ENCODE assay signal across 14 mouse cellular contexts in the genomic region with DNA sequence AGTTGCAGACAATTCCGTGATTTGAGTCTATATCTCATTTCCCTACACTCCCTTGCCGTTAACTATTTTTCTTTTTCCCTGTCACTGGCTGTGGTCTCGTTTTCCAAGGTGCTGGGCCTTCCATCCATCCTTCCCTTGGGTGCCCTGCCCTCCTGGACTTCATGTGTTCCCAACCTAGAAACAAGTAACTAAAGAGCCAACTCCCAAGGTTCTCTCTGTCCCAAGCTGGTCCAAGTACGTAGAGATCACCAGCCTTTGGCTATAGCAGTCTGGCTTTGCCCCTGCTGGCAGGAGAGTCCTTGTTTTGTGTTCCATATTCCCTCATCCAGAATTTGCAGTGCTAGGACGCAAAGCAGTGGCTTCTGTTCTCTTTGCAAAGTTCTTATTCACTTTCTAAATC.
DNase-seq lines count a peak whose midpoint lies in the region; ATAC-seq and TF ChIP-seq lines count a peak whose summit lies in the region.
"Had no signal": no experiment of that assay in that cellular context is flagged by ENCODE, and none has a peak within 500 bp of the region (broad histone marks: within the 10 kb centered on the region; RNA-seq: fewer than 3 reads in every experiment).

No protein-coding gene starts in this region.

- no peaks in the 10 kb centered on the region for H3K27me3 ChIP-seq in forebrain, embryonic 12.5 days
- H3K27me3 ChIP-seq in forebrain, postnatal 0 days (ENCODE audit: insufficient read depth, low read length), result no peaks in the 10 kb centered on the region
- no peaks in the 10 kb centered on the region for H3K27me3 ChIP-seq in midbrain, embryonic 10.5 days (ENCODE audit: low read depth, poor library complexity, severe bottlenecking)
- no peaks in the 10 kb centered on the region for H3K27me3 ChIP-seq in midbrain, postnatal 0 days (ENCODE audit: insufficient read depth, low read length)
- H3K27me3 ChIP-seq in midbrain, embryonic 16.5 days (ENCODE audit: control insufficient read depth, insufficient read depth, low read depth, low read length), result no peaks in the 10 kb centered on the region
- H3K27me3 ChIP-seq: embryonic facial prominence, embryonic 12.5 days; limb, embryonic 13.5 days; stomach, embryonic 15.5 days had no signal

- no peak for ATAC-seq in forebrain, embryonic 12.5 days (ENCODE audit: low FRiP score)
- ATAC-seq in forebrain, postnatal 0 days, result no peak
- no peak for ATAC-seq in midbrain, postnatal 0 days (ENCODE audit: low FRiP score)
- ATAC-seq in midbrain, embryonic 16.5 days, result no peak

- no peak for TF ChIP-seq CTCF in forebrain, postnatal 0 days (IDR thresholded peaks at IDR 0.05; ENCODE audit: low read depth)
- TF ChIP-seq CTCF in midbrain, postnatal 0 days (IDR thresholded peaks at IDR 0.05), result no peak

- no peak overlapping the region for H3K4me3 ChIP-seq in forebrain, embryonic 12.5 days (replicated peaks)
- no peak overlapping the region for H3K4me3 ChIP-seq in forebrain, postnatal 0 days (ENCODE audit: low read depth, low read length)
- no peak overlapping the region for H3K4me3 ChIP-seq in midbrain, embryonic 10.5 days
- no peak overlapping the region for H3K4me3 ChIP-seq in midbrain, postnatal 0 days (ENCODE audit: low read depth, low read length)
- no peak overlapping the region for H3K4me3 ChIP-seq in midbrain, embryonic 16.5 days (ENCODE audit: low read depth, low read length)
- H3K4me3 ChIP-seq: embryonic facial prominence, embryonic 12.5 days; heart, adult 2 months; limb, embryonic 13.5 days; stomach, embryonic 15.5 days had no signal

- DNase-seq in forebrain, postnatal 0 days, result no peak
- DNase-seq in midbrain, embryonic 10.5 days (ENCODE audit: low spot score), result no peak
- no peak for DNase-seq in midbrain, postnatal 0 days (ENCODE audit: low spot score)
- DNase-seq in cerebellum, postnatal 25 days, result peak; percentile 47 to 53
- no peak for DNase-seq in right cerebral cortex, adult 18-20 months
- DNase-seq: lung, postnatal 14 days; retina, postnatal 1 day; thymus, postnatal 25 days had no signal

- H3K27ac ChIP-seq in forebrain, embryonic 12.5 days, result peak overlapping the region; percentile 68; the same call in 1 of the 2 replicates
- no peak overlapping the region for H3K27ac ChIP-seq in forebrain, postnatal 0 days (ENCODE audit: low read depth, low read length)
- H3K27ac ChIP-seq in midbrain, embryonic 10.5 days (replicated peaks), result 0 out of 2 replicates have a peak overlapping the region, but pooled peaks have one; percentile 9
- H3K27ac ChIP-seq in midbrain, postnatal 0 days (ENCODE audit: low read depth, low read length), result no peak overlapping the region
- peak overlapping the region; percentile 54; the same call in 1 of the 2 replicates for H3K27ac ChIP-seq in midbrain, embryonic 16.5 days (ENCODE audit: low read length)
- H3K27ac ChIP-seq: embryonic facial prominence, embryonic 12.5 days; heart, adult 2 months; limb, embryonic 13.5 days; stomach, embryonic 15.5 days had no signal

- H3K4me2 ChIP-seq in forebrain, embryonic 12.5 days, result no peak overlapping the region
- no peak overlapping the region for H3K4me2 ChIP-seq in forebrain, postnatal 0 days (ENCODE audit: low read depth)
- no peak overlapping the region for H3K4me2 ChIP-seq in midbrain, postnatal 0 days (ENCODE audit: low read depth, low read length, poor library complexity, severe bottlenecking)
- no peak overlapping the region for H3K4me2 ChIP-seq in midbrain, embryonic 16.5 days (ENCODE audit: low read length)
- H3K4me2 ChIP-seq: embryonic facial prominence, embryonic 12.5 days; limb, embryonic 13.5 days; stomach, embryonic 15.5 days had no signal

- H3K9ac ChIP-seq in forebrain, embryonic 12.5 days, result no peak overlapping the region
- H3K9ac ChIP-seq in forebrain, postnatal 0 days, result no peak overlapping the region
- H3K9ac ChIP-seq in midbrain, postnatal 0 days (replicated peaks; ENCODE audit: low read length, poor library complexity, severe bottlenecking), result no peak overlapping the region
- H3K9ac ChIP-seq in midbrain, embryonic 16.5 days (ENCODE audit: low read depth, low read length), result no peak overlapping the region
- H3K9ac ChIP-seq: embryonic facial prominence, embryonic 12.5 days; limb, embryonic 13.5 days; stomach, embryonic 15.5 days had no signal

- peaks cover 19% of the 10 kb centered on the region for H3K36me3 ChIP-seq in forebrain, embryonic 12.5 days (replicated peaks)
- H3K36me3 ChIP-seq in forebrain, postnatal 0 days (ENCODE audit: insufficient read depth), result no peaks in the 10 kb centered on the region
- peaks cover 45% of the 10 kb centered on the region for H3K36me3 ChIP-seq in midbrain, embryonic 10.5 days
- no peaks in the 10 kb centered on the region; the same call in 1 of the 2 replicates for H3K36me3 ChIP-seq in midbrain, postnatal 0 days (ENCODE audit: insufficient read depth, low read length)
- H3K36me3 ChIP-seq in midbrain, embryonic 16.5 days (ENCODE audit: control insufficient read depth, insufficient read depth, low read length), result no peaks in the 10 kb centered on the region
- H3K36me3 ChIP-seq: embryonic facial prominence, embryonic 12.5 days; limb, embryonic 13.5 days; stomach, embryonic 15.5 days had no signal

- peaks cover 71% of the 10 kb centered on the region for H3K4me1 ChIP-seq in forebrain, embryonic 12.5 days
- peaks cover 33% of the 10 kb centered on the region for H3K4me1 ChIP-seq in forebrain, postnatal 0 days (ENCODE audit: insufficient read depth)
- peaks cover 73% of the 10 kb centered on the region for H3K4me1 ChIP-seq in midbrain, embryonic 10.5 days
- peaks cover 30% of the 10 kb centered on the region for H3K4me1 ChIP-seq in midbrain, postnatal 0 days (ENCODE audit: insufficient read depth, low read length)
- H3K4me1 ChIP-seq in midbrain, embryonic 16.5 days (ENCODE audit: control insufficient read depth, insufficient read depth, low read length), result peaks cover 62% of the 10 kb centered on the region
- H3K4me1 ChIP-seq: stomach, embryonic 15.5 days had no signal

- 87% methylated on average over 5 of the region's 5 CpGs for WGBS in forebrain, embryonic 12.5 days
- WGBS in forebrain, postnatal 0 days, result 52% methylated on average over 5 of the region's 5 CpGs
- WGBS in midbrain, embryonic 10.5 days, result 88% methylated on average over 5 of the region's 5 CpGs
- 58% methylated on average over 5 of the region's 5 CpGs for WGBS in midbrain, postnatal 0 days
- WGBS in midbrain, embryonic 16.5 days, result 63% methylated on average over 5 of the region's 5 CpGs

- no peaks in the 10 kb centered on the region for H3K9me3 ChIP-seq in forebrain, embryonic 12.5 days
- H3K9me3 ChIP-seq in forebrain, postnatal 0 days (ENCODE audit: low read length), result no peaks in the 10 kb centered on the region
- H3K9me3 ChIP-seq in midbrain, embryonic 10.5 days (replicated peaks), result no peaks in the 10 kb centered on the region
- no peaks in the 10 kb centered on the region for H3K9me3 ChIP-seq in midbrain, postnatal 0 days (ENCODE audit: low read length)
- H3K9me3 ChIP-seq in midbrain, embryonic 16.5 days (replicated peaks; ENCODE audit: control insufficient read depth, low read length, poor library complexity, severe bottlenecking), result no peaks in the 10 kb centered on the region
- H3K9me3 ChIP-seq: embryonic facial prominence, embryonic 12.5 days; limb, embryonic 13.5 days; stomach, embryonic 15.5 days had no signal

Comparison
In these comparisons a context has a peak if more than half of its experiments do, and no peak if none do; other contexts are left out.
1. H3K27ac ChIP-seq: peak in forebrain, embryonic 12.5 days (single experiment), midbrain, embryonic 10.5 days (single experiment) and midbrain, embryonic 16.5 days (single experiment); none in forebrain, postnatal 0 days (single experiment) and midbrain, postnatal 0 days (single experiment).
2. DNase-seq: peak in cerebellum, postnatal 25 days (2 of 2); none in forebrain, postnatal 0 days (single experiment), midbrain, embryonic 10.5 days (single experiment), midbrain, postnatal 0 days (single experiment) and right cerebral cortex, adult 18-20 months (single experiment).